In the genomic region with DNA sequence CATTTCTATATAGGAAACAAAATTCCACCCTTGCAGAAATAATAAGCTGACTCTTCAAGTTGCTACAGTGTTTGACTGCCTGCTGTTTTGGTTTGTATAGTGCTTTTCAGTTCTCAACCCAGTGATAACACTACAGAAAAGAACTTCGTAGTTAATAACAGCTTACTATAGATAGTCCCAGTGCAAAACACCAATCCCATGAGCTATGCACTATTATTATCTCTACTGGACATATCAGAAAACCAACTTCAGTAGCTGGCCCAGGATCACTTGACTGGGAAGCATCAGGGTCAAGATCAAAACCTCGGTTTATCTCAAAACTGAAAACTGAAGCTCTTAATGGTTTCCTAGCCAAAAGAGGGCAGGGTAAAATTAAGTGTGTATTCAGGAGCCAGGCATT, we compare ENCODE assay signal across 23 mouse cellular contexts. TPM values are rescaled to one million over a fixed set of nuclear protein-coding genes. Genes with fewer than 3 reads are reported as not detected.
DNase-seq lines count a peak whose midpoint lies in the region; ATAC-seq and TF ChIP-seq lines count a peak whose summit lies in the region.
"Had no signal": no experiment of that assay in that cellular context is flagged by ENCODE, and none has a peak within 500 bp of the region (broad histone marks: within the 10 kb centered on the region; RNA-seq: fewer than 3 reads in every experiment).

No protein-coding gene starts in this region.

- H3K27ac ChIP-seq in heart, adult 2 months = peak overlapping the region; percentile 49
- H3K27ac ChIP-seq in heart, postnatal 0 days (ENCODE audit: low read depth) = peak overlapping the region; percentile 57
- H3K27ac ChIP-seq in embryonic fibroblast, embryonic 13.5 days (ENCODE audit: insufficient read depth, low read length) = peak overlapping the region; percentile 32; the same call in 1 of the 2 replicates
- H3K27ac ChIP-seq: hindbrain, embryonic 10.5 days; hindbrain, postnatal 0 days; kidney, embryonic 15.5 days; limb, embryonic 13.5 days; liver, embryonic 13.5 days; lung, embryonic 15.5 days; midbrain, embryonic 10.5 days had no signal

- TF ChIP-seq POLR2A in heart, adult 2 months (IDR thresholded peaks at IDR 0.05; ENCODE audit: insufficient read depth, low read depth, low read length) = no peak
- TF ChIP-seq POLR2A in embryonic fibroblast, embryonic 13.5 days (IDR thresholded peaks at IDR 0.05; ENCODE audit: low read depth, low read length) = no peak

- H3K4me1 ChIP-seq in heart, adult 2 months (ENCODE audit: control insufficient read depth, insufficient read depth, low read length) = no peaks in the 10 kb centered on the region
- 0 out of 2 replicates have a peak, but pooled peaks cover 9% of the 10 kb centered on the region for H3K4me1 ChIP-seq in heart, postnatal 0 days (ENCODE audit: control insufficient read depth, insufficient read depth)
- H3K4me1 ChIP-seq in embryonic fibroblast, embryonic 13.5 days (ENCODE audit: control insufficient read depth, insufficient read depth, low read length) = no peaks in the 10 kb centered on the region
- H3K4me1 ChIP-seq: limb, embryonic 13.5 days; liver, embryonic 13.5 days; lung, embryonic 15.5 days had no signal

- no peaks in the 10 kb centered on the region for H3K9me3 ChIP-seq in heart, postnatal 0 days (replicated peaks; ENCODE audit: control insufficient read depth, low read length)
- H3K9me3 ChIP-seq: hindbrain, embryonic 10.5 days; kidney, embryonic 15.5 days; limb, embryonic 13.5 days; liver, embryonic 13.5 days; lung, embryonic 15.5 days; midbrain, embryonic 10.5 days had no signal

- H3K79me2 ChIP-seq in heart, adult 2 months (replicated peaks; ENCODE audit: control insufficient read depth, insufficient read depth, low read length) = no peaks in the 10 kb centered on the region

- intact Hi-C loops in heart, adult 2 months (cut with DNase I) = no loop called here
- intact Hi-C loops in heart, postnatal 14 days (cut with DNase I) = no loop called here

- no peaks in the 10 kb centered on the region for H3K27me3 ChIP-seq in heart, adult 2 months (ENCODE audit: control insufficient read depth, insufficient read depth, low read length)
- H3K27me3 ChIP-seq in heart, postnatal 0 days (ENCODE audit: control insufficient read depth, insufficient read depth, low read length) = no peaks in the 10 kb centered on the region
- H3K27me3 ChIP-seq: kidney, embryonic 15.5 days; limb, embryonic 13.5 days; liver, embryonic 13.5 days; lung, embryonic 15.5 days had no signal

- TF ChIP-seq CTCF in heart, adult 2 months (IDR thresholded peaks at IDR 0.05) = no peak
- no peak for TF ChIP-seq CTCF in heart, postnatal 0 days (IDR thresholded peaks at IDR 0.05; ENCODE audit: low read depth)
- no peak for TF ChIP-seq CTCF in embryonic fibroblast, embryonic 13.5 days (IDR thresholded peaks at IDR 0.05; ENCODE audit: borderline replicate concordance, insufficient read depth, low read length)

- no peak overlapping the region for H3K4me2 ChIP-seq in heart, postnatal 0 days (ENCODE audit: low read depth, low read length)
- H3K4me2 ChIP-seq: kidney, embryonic 15.5 days; limb, embryonic 13.5 days; liver, embryonic 13.5 days; lung, embryonic 15.5 days had no signal

- DNase-seq in heart, adult 2 months = no peak
- DNase-seq in heart, adult 9 months (ENCODE audit: low spot score in 2 of 2) = no peak
- DNase-seq in heart, postnatal 0 days (ENCODE audit: low spot score) = no peak
- DNase-seq in heart, postnatal 14 days = no peak
- no peak for DNase-seq in layer of hippocampus, postnatal 10 days (ENCODE audit: low spot score in 2 of 2)
- DNase-seq in cerebellum, postnatal 36 days = no peak
- DNase-seq: adrenal gland, postnatal 10 days; cerebellum, adult 11-12 months; cerebellum, postnatal 25 days; gastrocnemius, postnatal 25 days; liver, embryonic 13.5 days; lung, postnatal 4 days; right cerebral cortex, postnatal 4 days had no signal

- no peak for TF ChIP-seq EP300 in heart, adult 2 months (IDR thresholded peaks at IDR 0.05; ENCODE audit: insufficient read depth, low read depth, low read length)
- no peak for TF ChIP-seq EP300 in heart, postnatal 0 days (IDR thresholded peaks at IDR 0.05; ENCODE audit: low read depth)

- WGBS in heart, adult 2 months = 20% methylated on average over 2 of the region's 2 CpGs
- WGBS in heart, postnatal 0 days = 12% methylated on average over 2 of the region's 2 CpGs

- no peaks in the 10 kb centered on the region for H3K36me3 ChIP-seq in heart, adult 2 months (ENCODE audit: control insufficient read depth, insufficient read depth, low read length)
- no peaks in the 10 kb centered on the region for H3K36me3 ChIP-seq in heart, postnatal 0 days (replicated peaks; ENCODE audit: control insufficient read depth, insufficient read depth, low read length)
- H3K36me3 ChIP-seq: hindbrain, embryonic 10.5 days; kidney, embryonic 15.5 days; limb, embryonic 13.5 days; liver, embryonic 13.5 days; lung, embryonic 15.5 days; midbrain, embryonic 10.5 days had no signal

- H3K9ac ChIP-seq in heart, adult 2 months (ENCODE audit: low read depth, low read length) = no peak overlapping the region
- H3K9ac ChIP-seq in heart, postnatal 0 days (replicated peaks; ENCODE audit: low read depth, low read length) = no peak overlapping the region
- H3K9ac ChIP-seq: kidney, embryonic 15.5 days; limb, embryonic 13.5 days; liver, embryonic 13.5 days; lung, embryonic 15.5 days had no signal

- peak; percentile 53; the same call in 1 of the 2 replicates for ATAC-seq in heart, postnatal 0 days (ENCODE audit: insufficient read depth, low read depth)
- ATAC-seq: hindbrain, postnatal 0 days; intestine, postnatal 0 days; Patski had no signal

- no peak overlapping the region for H3K4me3 ChIP-seq in heart, adult 2 months
- H3K4me3 ChIP-seq in heart, postnatal 0 days (ENCODE audit: low read depth, low read length) = no peak overlapping the region
- H3K4me3 ChIP-seq in embryonic fibroblast, embryonic 13.5 days (ENCODE audit: insufficient read depth, low read length) = no peak overlapping the region
- H3K4me3 ChIP-seq: erythroblast, embryonic 14.5 days; hindbrain, embryonic 10.5 days; kidney, embryonic 15.5 days; limb, embryonic 13.5 days; liver, embryonic 13.5 days; lung, embryonic 15.5 days; midbrain, embryonic 10.5 days had no signal

RNA-seq across cellular contexts. Expression of gene Ssr3, which starts 43.4 kb away (rescaled TPM):
- total RNA-seq in heart, adult 2 months (2021) = 100 to 1,000 TPM; 111 to 120 TPM
- 64.8 and 120 TPM in 2 replicates for polyA plus RNA-seq in heart, adult 2 months (2012; rRNA removed)
- 136 and 146 TPM in 2 replicates for total RNA-seq in heart, postnatal 0 days (2014; rRNA removed; ENCODE audit: low replicate concordance)
- polyA plus RNA-seq in heart, postnatal 0 days (2015; fragmentation: Nextera tagmentation; extraction: Ambion mirVana) = 140 and 141 TPM in 2 replicates
- 100 to 1,000 TPM; 135 to 140 TPM for total RNA-seq in heart, postnatal 14 days (2021)
- polyA plus RNA-seq in embryonic fibroblast, embryonic 13.5 days (2011; ENCODE audit: insufficient read length, low read depth, missing spikeins) = 458 and 500 TPM in 2 replicates
- 100 to 1,000 TPM; 116 to 124 TPM for total RNA-seq in layer of hippocampus, postnatal 10 days (2021)
